Mouse (Mus musculus): ENCODE results near the gene Bnc1. TPM values are rescaled to one million over a fixed set of nuclear protein-coding genes. Genes with fewer than 3 reads are reported as not detected.

Bnc1 gene
- polyA plus RNA-seq, 1 experiment from 2014 or later = 5.1 TPM

DNA sequence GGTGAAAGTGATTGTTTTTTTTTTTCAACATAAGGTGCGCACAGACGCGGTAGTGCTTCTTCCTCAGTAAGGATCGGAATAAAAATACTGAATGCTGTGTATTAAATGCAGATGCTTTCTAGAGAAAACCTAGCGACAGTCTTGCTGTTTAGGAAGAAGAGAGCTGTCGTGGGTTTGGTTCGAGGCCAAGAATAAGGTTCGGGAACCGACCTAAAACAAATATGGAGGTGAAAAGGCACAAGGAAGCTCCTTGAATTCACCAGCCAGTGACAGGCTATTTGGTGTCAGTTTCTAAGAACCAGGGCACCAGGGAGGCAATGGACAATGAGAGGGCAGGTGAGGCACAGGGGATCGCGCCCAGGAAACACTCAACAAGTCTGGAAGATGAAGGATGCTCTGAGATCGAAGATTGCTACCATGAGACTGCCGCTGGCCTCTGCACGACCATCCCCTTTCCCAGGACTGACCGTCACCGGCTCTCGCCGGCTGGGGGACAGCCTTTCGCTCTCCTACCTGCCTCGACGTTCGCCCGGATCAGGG, 59.0 kb downstream of the Bnc1 start:
- DNase-seq (ENCODE audit: low spot score) = no peak
- Histone ChIP-seq H3K9me3 (ENCODE audit: control insufficient read depth, low read length) (no peaks in the 10 kb centered on the region), H3K9ac (ENCODE audit: low read depth, low read length) (peak overlapping the region; percentile 57), H3K4me3 (ENCODE audit: low read depth, low read length) (peak overlapping the region; percentile 61), H3K4me2 (peak overlapping the region; percentile 72), H3K4me1 (replicated peaks; ENCODE audit: control insufficient read depth, insufficient read depth, low read length) (0 out of 2 replicates have a peak, but pooled peaks cover 5% of the 10 kb centered on the region), H3K27ac (ENCODE audit: low read depth, low read length) (no peak overlapping the region), H3K27me3 (replicated peaks; ENCODE audit: control insufficient read depth, insufficient read depth, low read length) (peaks cover 53% of the 10 kb centered on the region), H3K36me3 (ENCODE audit: control insufficient read depth, insufficient read depth, low read length) (no peaks in the 10 kb centered on the region)
- ATAC-seq (replicated peaks; ENCODE audit: low FRiP score) = no peak
- WGBS = 16% methylated on average over 23 of the region's 23 CpGs

DNA sequence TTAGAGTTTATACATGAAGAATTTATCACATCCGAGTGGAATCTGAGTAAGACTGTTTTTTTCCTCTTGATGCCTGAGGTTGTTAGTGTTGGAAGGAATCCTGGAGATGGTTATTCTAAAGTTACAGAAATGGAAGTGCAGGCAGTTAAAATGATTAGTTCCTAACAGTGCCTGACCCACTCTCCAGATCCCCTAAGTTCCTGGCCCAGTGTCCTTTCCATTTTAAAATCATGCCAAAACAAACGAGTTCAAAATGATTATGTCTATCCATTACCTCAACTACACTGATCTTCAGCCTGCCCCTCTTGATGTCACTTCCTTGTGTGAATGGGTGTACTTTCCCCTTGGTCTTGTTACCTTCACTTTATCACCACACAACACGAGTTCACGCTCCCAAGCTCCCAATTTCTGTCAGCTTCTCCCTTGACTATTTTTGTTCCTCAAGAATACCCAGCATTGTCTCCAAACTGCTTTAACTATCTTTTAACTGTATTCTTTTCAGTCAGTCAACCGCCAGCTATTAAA, 59.5 kb downstream of the Bnc1 start:
- H3K9me3 ChIP-seq (ENCODE audit: control insufficient read depth, low read length) = no peaks in the 10 kb centered on the region
- H3K4me1 ChIP-seq (replicated peaks; ENCODE audit: control insufficient read depth, insufficient read depth, low read length) = 0 out of 2 replicates have a peak, but pooled peaks cover 5% of the 10 kb centered on the region
- no peak overlapping the region for H3K9ac ChIP-seq (ENCODE audit: low read depth, low read length)
- WGBS = 50% methylated on average over 5 of the region's 5 CpGs
- H3K4me3 ChIP-seq (ENCODE audit: low read depth, low read length) = peak overlapping the region; percentile 61
- no peak overlapping the region for H3K27ac ChIP-seq (ENCODE audit: low read depth, low read length)
- no peaks in the 10 kb centered on the region for H3K36me3 ChIP-seq (ENCODE audit: control insufficient read depth, insufficient read depth, low read length)
- peak overlapping the region; percentile 72 for H3K4me2 ChIP-seq
- ATAC-seq (replicated peaks; ENCODE audit: low FRiP score) (no peak), DNase-seq (ENCODE audit: low spot score) (no peak)
- peaks cover 53% of the 10 kb centered on the region for H3K27me3 ChIP-seq (replicated peaks; ENCODE audit: control insufficient read depth, insufficient read depth, low read length)

DNA sequence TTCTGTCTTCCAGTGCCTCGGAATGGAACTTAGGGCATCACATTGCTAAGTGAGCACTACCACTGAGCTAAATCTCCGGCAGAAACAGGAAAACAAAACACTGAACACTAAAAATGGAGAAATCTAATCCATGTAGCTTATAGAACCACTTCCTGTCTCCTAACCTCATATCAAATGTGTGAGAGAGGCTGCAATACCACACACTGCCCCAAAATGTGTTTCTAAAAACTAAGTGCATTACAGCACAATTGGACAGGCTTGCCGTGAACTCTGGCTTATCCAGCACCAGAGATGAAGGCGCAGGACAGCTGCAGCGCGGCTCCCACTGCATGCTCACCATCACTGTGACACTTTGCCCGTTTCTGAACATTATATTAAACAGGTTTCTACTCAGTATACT, 63.1 kb downstream of the Bnc1 start:
- no peaks in the 10 kb centered on the region for H3K9me3 ChIP-seq (ENCODE audit: control insufficient read depth, low read length)
- no peak overlapping the region for H3K9ac ChIP-seq (ENCODE audit: low read depth, low read length)
- no peak overlapping the region for H3K4me3 ChIP-seq (ENCODE audit: low read depth, low read length)
- DNase-seq (ENCODE audit: low spot score) (no peak), ATAC-seq (replicated peaks; ENCODE audit: low FRiP score) (no peak)
- 0 out of 2 replicates have a peak, but pooled peaks cover 5% of the 10 kb centered on the region for H3K4me1 ChIP-seq (replicated peaks; ENCODE audit: control insufficient read depth, insufficient read depth, low read length)
- no peaks in the 10 kb centered on the region for H3K36me3 ChIP-seq (ENCODE audit: control insufficient read depth, insufficient read depth, low read length)
- 74% methylated on average over 7 of the region's 7 CpGs for WGBS
- H3K27ac ChIP-seq (ENCODE audit: low read depth, low read length) = no peak overlapping the region
- peaks cover 24% of the 10 kb centered on the region for H3K27me3 ChIP-seq (replicated peaks; ENCODE audit: control insufficient read depth, insufficient read depth, low read length)
- H3K4me2 ChIP-seq = no peak overlapping the region

DNA sequence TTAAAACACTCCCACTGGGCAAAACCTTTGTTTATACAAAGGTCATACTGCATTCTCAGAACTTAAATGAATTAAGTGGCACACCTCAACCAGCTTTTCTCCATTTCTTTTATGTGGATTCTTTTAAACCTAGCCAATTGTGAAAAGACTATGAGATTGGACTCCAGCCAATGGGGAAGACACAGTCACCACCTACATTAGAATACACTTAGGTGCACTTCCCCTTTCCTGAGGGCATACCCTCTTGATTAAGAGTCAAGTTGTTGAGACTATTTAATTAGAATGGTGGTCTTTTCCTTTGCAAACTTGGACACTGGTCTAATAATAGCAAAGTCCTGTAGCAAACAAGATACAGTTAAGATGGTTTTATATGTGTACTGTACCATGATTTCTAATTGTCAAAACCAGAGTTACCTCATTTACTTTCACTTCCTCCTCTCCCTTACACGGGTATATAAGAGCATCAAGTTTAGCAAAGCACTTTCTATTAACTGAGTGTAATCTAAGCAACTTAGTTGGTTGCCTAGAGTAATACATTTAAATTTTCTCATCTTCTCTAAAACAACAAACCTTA, 70.6 kb downstream of the Bnc1 start:
- H3K27ac ChIP-seq (ENCODE audit: low read depth, low read length) = no peak overlapping the region
- DNase-seq (ENCODE audit: low spot score) = no peak
- H3K36me3 ChIP-seq (ENCODE audit: control insufficient read depth, insufficient read depth, low read length) = no peaks in the 10 kb centered on the region
- WGBS = 51% methylated on average over 1 of the region's 1 CpGs
- H3K4me1 ChIP-seq (replicated peaks; ENCODE audit: control insufficient read depth, insufficient read depth, low read length) = no peaks in the 10 kb centered on the region
- H3K4me3 ChIP-seq (ENCODE audit: low read depth, low read length) = no peak overlapping the region
- H3K27me3 ChIP-seq (replicated peaks; ENCODE audit: control insufficient read depth, insufficient read depth, low read length) = no peaks in the 10 kb centered on the region
- no peak overlapping the region for H3K9ac ChIP-seq (ENCODE audit: low read depth, low read length)
- H3K4me2 ChIP-seq = no peak overlapping the region
- no peaks in the 10 kb centered on the region for H3K9me3 ChIP-seq (ENCODE audit: control insufficient read depth, low read length)
- no peak for ATAC-seq (replicated peaks; ENCODE audit: low FRiP score)

DNA sequence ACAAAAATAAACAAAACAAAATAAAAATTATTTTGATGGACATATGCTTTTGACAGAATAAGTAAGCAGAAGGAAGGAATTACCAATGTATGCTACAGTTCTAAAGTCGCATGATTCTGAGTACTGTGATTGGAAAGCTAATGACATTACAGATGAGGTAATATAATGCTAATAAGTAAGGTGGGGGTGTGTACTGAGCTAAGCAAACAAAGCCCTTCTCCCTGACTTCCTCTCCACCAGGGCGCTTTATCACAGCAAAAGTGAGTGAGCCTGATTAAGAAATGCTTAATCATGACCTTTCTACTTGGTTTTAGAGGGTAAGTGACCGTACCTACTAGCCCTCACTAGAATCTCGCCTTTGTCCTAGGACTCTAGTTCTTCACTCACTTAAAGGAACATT, 71.8 kb downstream of the Bnc1 start:
- Histone ChIP-seq H3K4me1 (replicated peaks; ENCODE audit: control insufficient read depth, insufficient read depth, low read length) (no peaks in the 10 kb centered on the region), H3K27ac (ENCODE audit: low read depth, low read length) (no peak overlapping the region), H3K9me3 (ENCODE audit: control insufficient read depth, low read length) (no peaks in the 10 kb centered on the region), H3K27me3 (replicated peaks; ENCODE audit: control insufficient read depth, insufficient read depth, low read length) (no peaks in the 10 kb centered on the region), H3K36me3 (ENCODE audit: control insufficient read depth, insufficient read depth, low read length) (no peaks in the 10 kb centered on the region), H3K4me2 (no peak overlapping the region), H3K4me3 (ENCODE audit: low read depth, low read length) (no peak overlapping the region), H3K9ac (ENCODE audit: low read depth, low read length) (no peak overlapping the region)
- ATAC-seq (replicated peaks; ENCODE audit: low FRiP score) (no peak), DNase-seq (ENCODE audit: low spot score) (no peak)
- 61% methylated on average over 4 of the region's 4 CpGs for WGBS

DNA sequence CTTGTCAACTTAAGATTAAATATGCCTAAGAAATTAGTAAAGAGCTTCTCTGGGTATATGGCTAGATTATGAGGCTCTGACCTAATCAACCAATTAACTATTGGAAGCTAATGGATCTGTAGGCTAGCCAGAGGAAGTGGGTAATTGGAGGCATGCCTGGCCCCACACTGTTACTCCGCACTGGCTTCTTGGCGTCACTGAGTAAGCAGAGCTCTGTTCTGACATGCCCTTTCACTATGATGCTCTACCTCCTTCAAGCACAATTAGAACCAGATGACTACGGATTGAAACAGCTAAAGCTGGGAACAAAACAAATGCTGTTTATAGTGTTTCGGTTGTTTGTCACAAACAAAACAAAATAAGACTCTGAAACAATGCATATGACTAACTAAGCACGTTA, 73.8 kb downstream of the Bnc1 start:
- H3K27ac ChIP-seq (ENCODE audit: low read depth, low read length) = no peak overlapping the region
- 70% methylated on average over 5 of the region's 5 CpGs for WGBS

More for the DNA sequence above, 73.8 kb downstream of the Bnc1 start:
- no peak for ATAC-seq (replicated peaks; ENCODE audit: low FRiP score)
- no peaks in the 10 kb centered on the region for H3K9me3 ChIP-seq (ENCODE audit: control insufficient read depth, low read length)
- H3K27me3 ChIP-seq (replicated peaks; ENCODE audit: control insufficient read depth, insufficient read depth, low read length) = no peaks in the 10 kb centered on the region
- H3K4me2 ChIP-seq = no peak overlapping the region
- H3K4me1 ChIP-seq (replicated peaks; ENCODE audit: control insufficient read depth, insufficient read depth, low read length) = no peaks in the 10 kb centered on the region
- H3K4me3 ChIP-seq (ENCODE audit: low read depth, low read length) = no peak overlapping the region
- DNase-seq (ENCODE audit: low spot score) = no peak
- no peak overlapping the region for H3K9ac ChIP-seq (ENCODE audit: low read depth, low read length)
- H3K36me3 ChIP-seq (ENCODE audit: control insufficient read depth, insufficient read depth, low read length) = no peaks in the 10 kb centered on the region

Other genes starting within 250 kb of the Bnc1 start
- gene Ramac, start 229.4 kb downstream of the Bnc1 start, polyA plus RNA-seq (2014; fragmentation: Nextera tagmentation; extraction: Ambion mirVana) = 98.0 and 103 TPM in 2 replicates
- gene 3110040N11Rik, start 202.8 kb downstream of the Bnc1 start, polyA plus RNA-seq (2014; fragmentation: Nextera tagmentation; extraction: Ambion mirVana) = 45.8 and 58.9 TPM in 2 replicates
- 52.0 and 52.7 TPM in 2 replicates for gene Btbd1, start 162.9 kb downstream of the Bnc1 start, polyA plus RNA-seq (2014; fragmentation: Nextera tagmentation; extraction: Ambion mirVana)
- gene Gm10160, start 136.5 kb downstream of the Bnc1 start, polyA plus RNA-seq (2014; fragmentation: Nextera tagmentation; extraction: Ambion mirVana) = not detected in 2 replicates
- gene Tm6sf1, start 133.3 kb downstream of the Bnc1 start, polyA plus RNA-seq (2014; fragmentation: Nextera tagmentation; extraction: Ambion mirVana) = 12.1 and 12.5 TPM in 2 replicates
- 5.0 and 5.9 TPM in 2 replicates for gene Hdgfl3, start 57.8 kb downstream of the Bnc1 start, polyA plus RNA-seq (2014; fragmentation: Nextera tagmentation; extraction: Ambion mirVana)
- gene Sh3gl3, start 181.5 kb upstream of the Bnc1 start, polyA plus RNA-seq (2014; fragmentation: Nextera tagmentation; extraction: Ambion mirVana) = 3.8 and 4.9 TPM in 2 replicates

Data from liver, embryonic 11.5 days (tissue).